Mouse (Mus musculus) gonadal fat pad, adult 2 months (tissue): ENCODE data around the gene Slc35e2. TPM values are rescaled to one million over a fixed set of nuclear protein-coding genes. Genes with fewer than 3 reads are reported as not detected.
"Not testable (repeated sequence)": the region's sequence is repeated elsewhere in the genome, so short reads cannot be mapped to it uniquely, and the experiment has no call there.

Source experiments
- DNase-seq: peaks from one replicate; pipeline ENCODE4 v3.0.0-alpha.2; 2012; ENCODE audit warnings: low read depth
- polyA plus RNA-seq: library from polyadenylated mRNA; depleted of rRNA; stranded (reverse); fragments of >200 nt; gene quantifications from 2 replicates; pipeline ENCODE4 v1.2.3, GENCODE M21; 2012; rRNA removed

Slc35e2 gene
- polyA plus RNA-seq, 1 experiment, result 29.2 TPM

- no peak for DNase-seq
Observed at GRCm38 (mm10) chr4:155669598-155670075, 68.4 kb downstream of the Slc35e2 start.

DNA sequence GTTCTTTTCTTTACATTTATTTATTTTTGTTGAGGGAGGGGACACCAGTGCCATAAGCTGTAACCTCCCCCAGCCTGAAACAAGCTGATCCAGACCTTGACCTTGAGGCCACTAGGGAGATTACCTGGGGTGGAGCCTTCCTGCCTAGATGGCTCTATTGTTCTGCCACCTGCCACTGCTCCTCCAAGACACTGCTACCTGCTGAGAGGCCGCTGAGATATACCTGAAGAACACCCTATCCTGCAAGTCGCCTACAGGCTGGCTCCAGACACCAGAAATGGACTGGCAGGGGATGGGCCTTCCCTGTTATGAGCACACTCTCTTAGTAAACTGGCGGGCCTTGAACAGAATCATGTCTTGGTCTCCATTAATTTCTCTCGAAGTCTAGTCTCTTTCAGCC, 69.0 kb downstream of the Slc35e2 start:
- not testable (repeated sequence) for DNase-seq

- DNase-seq, result no peak
Observed at GRCm38 (mm10) chr4:155672082-155672481, 70.9 kb downstream of the Slc35e2 start.

Other genes starting within 250 kb of the Slc35e2 start
- 10.3 and 11.8 TPM in 2 replicates for gene Prkcz, start 240.1 kb upstream of the Slc35e2 start, polyA plus RNA-seq
- gene Gabrd, start 203.3 kb upstream of the Slc35e2 start, polyA plus RNA-seq, result 0.23 and 1.2 TPM in 2 replicates
- 2.1 and 2.2 TPM in 2 replicates for gene Cfap74, start 192.2 kb upstream of the Slc35e2 start, polyA plus RNA-seq
- gene Tmem52, start 132.3 kb upstream of the Slc35e2 start, polyA plus RNA-seq, result 9.1 and 9.7 TPM in 2 replicates
- 663 and 820 TPM in 2 replicates for gene Gnb1, start 110.1 kb upstream of the Slc35e2 start, polyA plus RNA-seq
- gene Nadk, start 39.0 kb upstream of the Slc35e2 start, polyA plus RNA-seq, result 163 and 200 TPM in 2 replicates
- 17.2 and 26.3 TPM in 2 replicates for gene Cdk11b, start 23.4 kb downstream of the Slc35e2 start, polyA plus RNA-seq
- gene Gm10563, start 44.0 kb downstream of the Slc35e2 start, polyA plus RNA-seq, result not detected in 2 replicates
- gene Mmp23, start 52.0 kb downstream of the Slc35e2 start, polyA plus RNA-seq, result 58.9 and 64.6 TPM in 2 replicates
- gene Mib2, start 67.8 kb downstream of the Slc35e2 start, polyA plus RNA-seq, result 52.9 TPM in 2 replicates
- 35.3 and 39.7 TPM in 2 replicates for gene Fndc10, start 92.9 kb downstream of the Slc35e2 start, polyA plus RNA-seq
- gene Ssu72, start 103.4 kb downstream of the Slc35e2 start, polyA plus RNA-seq, result 105 and 122 TPM in 2 replicates
- 0.98 and 1.2 TPM in 2 replicates for gene Tmem240, start 133.4 kb downstream of the Slc35e2 start, polyA plus RNA-seq
- gene Atad3a, start 159.7 kb downstream of the Slc35e2 start, polyA plus RNA-seq, result 52.8 and 68.3 TPM in 2 replicates
- 21.2 and 28.0 TPM in 2 replicates for gene Vwa1, start 173.3 kb downstream of the Slc35e2 start, polyA plus RNA-seq
- gene Tmem88b, start 184.5 kb downstream of the Slc35e2 start, polyA plus RNA-seq, result 2.4 and 4.7 TPM in 2 replicates
- 1.9 and 2.6 TPM in 2 replicates for gene Ankrd65, start 189.0 kb downstream of the Slc35e2 start, polyA plus RNA-seq
- 71.2 and 101 TPM in 2 replicates for gene Mrpl20, start 201.5 kb downstream of the Slc35e2 start, polyA plus RNA-seq
- gene Ccnl2, start 211.1 kb downstream of the Slc35e2 start, polyA plus RNA-seq, result 63.7 and 69.3 TPM in 2 replicates
- gene Aurkaip1, start 229.9 kb downstream of the Slc35e2 start, polyA plus RNA-seq, result 122 and 145 TPM in 2 replicates
- gene Mxra8, start 238.3 kb downstream of the Slc35e2 start, polyA plus RNA-seq, result 156 and 190 TPM in 2 replicates
- gene Dvl1, start 246.0 kb downstream of the Slc35e2 start, polyA plus RNA-seq, result 124 and 139 TPM in 2 replicates